Mouse (Mus musculus): ENCODE measurements around the gene Adprhl2. TPM values are rescaled to one million over a fixed set of nuclear protein-coding genes. Genes with fewer than 3 reads are reported as not detected.
A peak's percentile ranks its signal among the peaks of the same experiment; 100 is the strongest.

Adprhl2 gene
- polyA plus RNA-seq, 1 experiment from 2014 or later = 39.3 TPM

GRCm38 (mm10) chr4:126300916-126301583 is 20.5 kb downstream of the Adprhl2 start:
- DNase-seq (ENCODE audit: low spot score) = peak; percentile 30
- 1% methylated on average over 31 of the region's 50 CpGs for WGBS

GRCm38 (mm10) chr4:126296617-126297101 is 24.8 kb downstream of the Adprhl2 start:
- Histone ChIP-seq H3K9ac (ENCODE audit: low read depth, low read length) (peak overlapping the region; percentile 47), H3K4me3 (ENCODE audit: low read depth, low read length) (peak overlapping the region; percentile 25), H3K27me3 (ENCODE audit: control insufficient read depth, insufficient read depth, low read length) (peaks cover 50% of the 10 kb centered on the region), H3K36me3 (ENCODE audit: control insufficient read depth, insufficient read depth, low read length) (no peaks in the 10 kb centered on the region), H3K9me3 (ENCODE audit: control insufficient read depth, low read length) (no peaks in the 10 kb centered on the region), H3K4me2 (replicated peaks; ENCODE audit: low read depth, low read length) (peak overlapping the region; percentile 59), H3K27ac (ENCODE audit: low read depth, low read length) (no peak overlapping the region), H3K4me1 (replicated peaks; ENCODE audit: control insufficient read depth, insufficient read depth, low read length) (peaks cover 11% of the 10 kb centered on the region; the same call in 1 of the 2 replicates)
- WGBS = under 1% methylated on average over 33 of the region's 34 CpGs
- DNase-seq (ENCODE audit: low spot score) (peak; percentile 61), ATAC-seq (ENCODE audit: low FRiP score) (no peak)

More at GRCm38 (mm10) chr4:126300916-126301583, 20.5 kb downstream of the Adprhl2 start:
- H3K4me3 ChIP-seq (ENCODE audit: low read depth, low read length) = peak overlapping the region; percentile 6
- peaks cover 61% of the 10 kb centered on the region for H3K27me3 ChIP-seq (ENCODE audit: control insufficient read depth, insufficient read depth, low read length)
- no peaks in the 10 kb centered on the region for H3K36me3 ChIP-seq (ENCODE audit: control insufficient read depth, insufficient read depth, low read length)
- H3K9ac ChIP-seq (ENCODE audit: low read depth, low read length) = no peak overlapping the region
- no peak for ATAC-seq (ENCODE audit: low FRiP score)
- H3K4me1 ChIP-seq (replicated peaks; ENCODE audit: control insufficient read depth, insufficient read depth, low read length) = peaks cover 13% of the 10 kb centered on the region; the same call in 1 of the 2 replicates
- H3K4me2 ChIP-seq (replicated peaks; ENCODE audit: low read depth, low read length) = peak overlapping the region; percentile 36
- H3K27ac ChIP-seq (ENCODE audit: low read depth, low read length) = no peak overlapping the region
- H3K9me3 ChIP-seq (ENCODE audit: control insufficient read depth, low read length) = no peaks in the 10 kb centered on the region

- H3K27me3 ChIP-seq (ENCODE audit: control insufficient read depth, insufficient read depth, low read length) = peaks cover 43% of the 10 kb centered on the region
- peaks cover 6% of the 10 kb centered on the region; the same call in 1 of the 2 replicates for H3K4me1 ChIP-seq (replicated peaks; ENCODE audit: control insufficient read depth, insufficient read depth, low read length)
- no peaks in the 10 kb centered on the region for H3K36me3 ChIP-seq (ENCODE audit: control insufficient read depth, insufficient read depth, low read length)
- H3K9me3 ChIP-seq (ENCODE audit: control insufficient read depth, low read length) = no peaks in the 10 kb centered on the region
- no peak overlapping the region for H3K27ac ChIP-seq (ENCODE audit: low read depth, low read length)
- DNase-seq (ENCODE audit: low spot score) = no peak
- H3K9ac ChIP-seq (ENCODE audit: low read depth, low read length) = no peak overlapping the region
- H3K4me3 ChIP-seq (ENCODE audit: low read depth, low read length) = no peak overlapping the region
- 34% methylated on average over 4 of the region's 4 CpGs for WGBS
- H3K4me2 ChIP-seq (replicated peaks; ENCODE audit: low read depth, low read length) = no peak overlapping the region
- ATAC-seq (ENCODE audit: low FRiP score) = no peak
Observed at GRCm38 (mm10) chr4:126295937-126296336, 25.6 kb downstream of the Adprhl2 start.

GRCm38 (mm10) chr4:126295152-126295551 is 26.4 kb downstream of the Adprhl2 start:
- ATAC-seq (ENCODE audit: low FRiP score) (no peak), DNase-seq (ENCODE audit: low spot score) (no peak)
- Histone ChIP-seq H3K4me3 (ENCODE audit: low read depth, low read length) (no peak overlapping the region), H3K36me3 (ENCODE audit: control insufficient read depth, insufficient read depth, low read length) (no peaks in the 10 kb centered on the region), H3K9me3 (ENCODE audit: control insufficient read depth, low read length) (no peaks in the 10 kb centered on the region), H3K9ac (ENCODE audit: low read depth, low read length) (no peak overlapping the region), H3K4me2 (replicated peaks; ENCODE audit: low read depth, low read length) (no peak overlapping the region), H3K27ac (ENCODE audit: low read depth, low read length) (no peak overlapping the region), H3K27me3 (ENCODE audit: control insufficient read depth, insufficient read depth, low read length) (peaks cover 35% of the 10 kb centered on the region), H3K4me1 (replicated peaks; ENCODE audit: control insufficient read depth, insufficient read depth, low read length) (peaks cover 6% of the 10 kb centered on the region; the same call in 1 of the 2 replicates)
- 67% methylated on average over 6 of the region's 6 CpGs for WGBS

- peaks cover 24% of the 10 kb centered on the region for H3K27me3 ChIP-seq (ENCODE audit: control insufficient read depth, insufficient read depth, low read length)
- DNase-seq (ENCODE audit: low spot score) = no peak
- no peak overlapping the region for H3K4me2 ChIP-seq (replicated peaks; ENCODE audit: low read depth, low read length)
- H3K9ac ChIP-seq (ENCODE audit: low read depth, low read length) = no peak overlapping the region
- H3K4me3 ChIP-seq (ENCODE audit: low read depth, low read length) = no peak overlapping the region
- H3K36me3 ChIP-seq (ENCODE audit: control insufficient read depth, insufficient read depth, low read length) = no peaks in the 10 kb centered on the region
- 35% methylated on average over 13 of the region's 13 CpGs for WGBS
- ATAC-seq (ENCODE audit: low FRiP score) = no peak
- H3K4me1 ChIP-seq (replicated peaks; ENCODE audit: control insufficient read depth, insufficient read depth, low read length) = no peaks in the 10 kb centered on the region
- no peaks in the 10 kb centered on the region for H3K9me3 ChIP-seq (ENCODE audit: control insufficient read depth, low read length)
- H3K27ac ChIP-seq (ENCODE audit: low read depth, low read length) = no peak overlapping the region
Observed at GRCm38 (mm10) chr4:126291196-126291595, 30.3 kb downstream of the Adprhl2 start.

GRCm38 (mm10) chr4:126290314-126290713 is 31.2 kb downstream of the Adprhl2 start:
- no peak overlapping the region for H3K9ac ChIP-seq (ENCODE audit: low read depth, low read length)
- H3K4me2 ChIP-seq (replicated peaks; ENCODE audit: low read depth, low read length) = no peak overlapping the region
- ATAC-seq (ENCODE audit: low FRiP score) (no peak), DNase-seq (ENCODE audit: low spot score) (no peak)
- peaks cover 26% of the 10 kb centered on the region for H3K27me3 ChIP-seq (ENCODE audit: control insufficient read depth, insufficient read depth, low read length)
- no peaks in the 10 kb centered on the region for H3K9me3 ChIP-seq (ENCODE audit: control insufficient read depth, low read length)
- no peak overlapping the region for H3K27ac ChIP-seq (ENCODE audit: low read depth, low read length)
- WGBS = 82% methylated on average over 8 of the region's 8 CpGs
- H3K4me3 ChIP-seq (ENCODE audit: low read depth, low read length) = no peak overlapping the region
- H3K36me3 ChIP-seq (ENCODE audit: control insufficient read depth, insufficient read depth, low read length) = no peaks in the 10 kb centered on the region
- no peaks in the 10 kb centered on the region for H3K4me1 ChIP-seq (replicated peaks; ENCODE audit: control insufficient read depth, insufficient read depth, low read length)

GRCm38 (mm10) chr4:126288085-126288666 is 33.3 kb downstream of the Adprhl2 start:
- no peak overlapping the region for H3K27ac ChIP-seq (ENCODE audit: low read depth, low read length)
- no peak overlapping the region for H3K4me2 ChIP-seq (replicated peaks; ENCODE audit: low read depth, low read length)
- no peak for ATAC-seq (ENCODE audit: low FRiP score)
- DNase-seq (ENCODE audit: low spot score) = peak; percentile 35
- peaks cover 28% of the 10 kb centered on the region for H3K27me3 ChIP-seq (ENCODE audit: control insufficient read depth, insufficient read depth, low read length)
- no peak overlapping the region for H3K4me3 ChIP-seq (ENCODE audit: low read depth, low read length)
- H3K9me3 ChIP-seq (ENCODE audit: control insufficient read depth, low read length) = no peaks in the 10 kb centered on the region
- H3K36me3 ChIP-seq (ENCODE audit: control insufficient read depth, insufficient read depth, low read length) = no peaks in the 10 kb centered on the region
- no peak overlapping the region for H3K9ac ChIP-seq (ENCODE audit: low read depth, low read length)
- no peaks in the 10 kb centered on the region for H3K4me1 ChIP-seq (replicated peaks; ENCODE audit: control insufficient read depth, insufficient read depth, low read length)
- 44% methylated on average over 17 of the region's 17 CpGs for WGBS

- Histone ChIP-seq H3K36me3 (ENCODE audit: control insufficient read depth, insufficient read depth, low read length) (no peaks in the 10 kb centered on the region), H3K4me2 (replicated peaks; ENCODE audit: low read depth, low read length) (no peak overlapping the region), H3K9me3 (ENCODE audit: control insufficient read depth, low read length) (no peaks in the 10 kb centered on the region), H3K9ac (ENCODE audit: low read depth, low read length) (no peak overlapping the region), H3K27me3 (ENCODE audit: control insufficient read depth, insufficient read depth, low read length) (peaks cover 28% of the 10 kb centered on the region), H3K27ac (ENCODE audit: low read depth, low read length) (no peak overlapping the region), H3K4me3 (ENCODE audit: low read depth, low read length) (no peak overlapping the region; the same call in 1 of the 2 replicates), H3K4me1 (replicated peaks; ENCODE audit: control insufficient read depth, insufficient read depth, low read length) (no peaks in the 10 kb centered on the region)
- ATAC-seq (ENCODE audit: low FRiP score) (no peak), DNase-seq (ENCODE audit: low spot score) (peak; percentile 24)
- 37% methylated on average over 11 of the region's 11 CpGs for WGBS
Observed at GRCm38 (mm10) chr4:126287302-126287995, 34.1 kb downstream of the Adprhl2 start.

Measured in hindbrain, embryonic 11.5 days (tissue).